Mouse (Mus musculus) brain, embryonic 14.5 days (tissue): ENCODE results near the gene B3gntl1.

Experiments used
- CTCF ChIP-seq: fragments of 200-500 bp; IDR thresholded peaks from 2 replicates; pipeline ENCODE4 v1.5.1; 2012; ENCODE audit warnings: inconsistent platforms, mild to moderate bottlenecking, moderate library complexity, borderline replicate concordance; ENCODE audit not compliant: insufficient read depth, insufficient read length; ENCODE audit errors: extremely low read depth
- POLR2A ChIP-seq: fragments of 200-500 bp; IDR thresholded peaks from 2 replicates; pipeline ENCODE4 v1.6.1; 2012; ENCODE audit warnings: mild to moderate bottlenecking, inconsistent platforms, borderline replicate concordance; ENCODE audit not compliant: poor library complexity, insufficient read depth, insufficient read length, severe bottlenecking; ENCODE audit errors: extremely low read depth

DNA sequence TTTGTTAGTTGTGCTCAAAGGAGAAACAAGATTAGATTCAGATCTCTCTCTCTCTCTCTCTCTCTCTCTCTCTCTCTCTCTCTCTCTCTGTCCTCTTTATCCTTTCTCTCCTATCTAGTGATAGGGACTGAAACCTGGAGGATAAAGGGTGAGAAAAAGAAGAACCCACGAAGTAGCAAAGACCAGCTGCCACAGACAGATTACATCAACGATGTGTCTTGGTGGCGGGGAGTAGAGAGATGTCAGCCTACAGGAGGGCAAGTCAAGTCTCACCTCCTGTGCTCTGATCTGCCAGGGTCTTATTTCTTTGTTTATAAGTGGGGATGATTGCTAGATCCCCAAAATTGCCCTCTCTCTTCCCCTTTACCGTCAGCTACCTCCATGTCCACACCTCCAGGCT, 36.3 kb upstream of the B3gntl1 start:
- TF ChIP-seq CTCF (no peak), POLR2A (no peak)
